ENCODE assay signal across 9 mouse cellular contexts in genomic region chr3:37348221-37349165, GRCm38 (mm10). TPM values are rescaled to one million over a fixed set of nuclear protein-coding genes. Genes with fewer than 3 reads are reported as not detected.
DNase-seq lines count a peak whose midpoint lies in the region; ATAC-seq and TF ChIP-seq lines count a peak whose summit lies in the region.
"Had no signal": no experiment of that assay in that cellular context is flagged by ENCODE, and none has a peak within 500 bp of the region (broad histone marks: within the 10 kb centered on the region; RNA-seq: fewer than 3 reads in every experiment).

TSS of gene Fgf2 (plus strand) at chr3:37348346.

- no peak for TF ChIP-seq CTCF in olfactory bulb, adult 2 months (IDR thresholded peaks at IDR 0.05; ENCODE audit: insufficient read depth, low read depth, low read length)

- peaks cover 4% of the 10 kb centered on the region for H3K27me3 ChIP-seq in kidney, embryonic 14.5 days (ENCODE audit: control insufficient read depth, insufficient read depth, low read length)
- H3K27me3 ChIP-seq in intestine, embryonic 16.5 days (replicated peaks; ENCODE audit: control insufficient read depth, insufficient read depth, low read length) = peaks cover 19% of the 10 kb centered on the region; the same call in 1 of the 2 replicates
- peaks cover 66% of the 10 kb centered on the region for H3K27me3 ChIP-seq in liver, embryonic 13.5 days

- peak within 1 kb of the TSS; percentile 99 for H3K4me2 ChIP-seq in kidney, embryonic 14.5 days (replicated peaks; ENCODE audit: low read depth, low read length)
- H3K4me2 ChIP-seq in intestine, embryonic 16.5 days (ENCODE audit: low read depth, low read length) = peak within 1 kb of the TSS; percentile 97
- H3K4me2 ChIP-seq in liver, embryonic 13.5 days = peak within 1 kb of the TSS; percentile 82

- peak within 1 kb of the TSS; percentile 71 for H3K4me3 ChIP-seq in kidney, embryonic 14.5 days (ENCODE audit: low read length)
- peak within 1 kb of the TSS; percentile 72 for H3K4me3 ChIP-seq in intestine, embryonic 16.5 days (ENCODE audit: low read length)
- peak within 1 kb of the TSS; percentile 64 for H3K4me3 ChIP-seq in liver, embryonic 13.5 days (replicated peaks)
- H3K4me3 ChIP-seq in olfactory bulb, adult 2 months (ENCODE audit: insufficient read depth, low read depth, low read length) = peak within 1 kb of the TSS; percentile 49

- no peaks in the 10 kb centered on the region for H3K9me3 ChIP-seq in kidney, embryonic 14.5 days (ENCODE audit: control insufficient read depth, low read length)
- H3K9me3 ChIP-seq in intestine, embryonic 16.5 days (ENCODE audit: control insufficient read depth, low read length) = no peaks in the 10 kb centered on the region
- no peaks in the 10 kb centered on the region for H3K9me3 ChIP-seq in liver, embryonic 13.5 days (replicated peaks)

- H3K9ac ChIP-seq in kidney, embryonic 14.5 days (ENCODE audit: low read depth, low read length) = peak within 1 kb of the TSS; percentile 72
- H3K9ac ChIP-seq in intestine, embryonic 16.5 days (ENCODE audit: low read depth, low read length) = peak within 1 kb of the TSS; percentile 79
- peak within 1 kb of the TSS; percentile 54 for H3K9ac ChIP-seq in liver, embryonic 13.5 days

- H3K27ac ChIP-seq in kidney, embryonic 14.5 days (ENCODE audit: low read depth, low read length) = no peak within 1 kb of the TSS
- no peak within 1 kb of the TSS for H3K27ac ChIP-seq in intestine, embryonic 16.5 days (ENCODE audit: low read length)
- no peak within 1 kb of the TSS for H3K27ac ChIP-seq in liver, embryonic 13.5 days
- no peak within 1 kb of the TSS for H3K27ac ChIP-seq in olfactory bulb, adult 2 months (ENCODE audit: insufficient read depth, low read depth, low read length)
- H3K27ac ChIP-seq: macrophage had no signal

- WGBS in kidney, embryonic 14.5 days = under 1% methylated on average over 70 of the region's 75 CpGs
- 1% methylated on average over 74 of the region's 75 CpGs for WGBS in intestine, embryonic 16.5 days
- 2% methylated on average over 73 of the region's 75 CpGs for WGBS in liver, embryonic 13.5 days (ENCODE audit: insufficient replicate concordance)
- under 1% methylated on average over 75 of the region's 75 CpGs for WGBS in olfactory bulb, adult 2 months

- DNase-seq in kidney, adult 11 months = no peak
- peak; percentile 52 for DNase-seq in embryo, embryonic 11 days
- DNase-seq in heart, adult 18-20 months = peak; percentile 71 to 80
- DNase-seq in liver, embryonic 13.5 days = no peak
- DNase-seq in urinary bladder, postnatal 36 days (ENCODE audit: low spot score in 2 of 2) = peak; percentile 23 to 62

- no peaks in the 10 kb centered on the region for H3K36me3 ChIP-seq in kidney, embryonic 14.5 days (ENCODE audit: control insufficient read depth, insufficient read depth, low read length)
- H3K36me3 ChIP-seq in intestine, embryonic 16.5 days (ENCODE audit: control insufficient read depth, insufficient read depth, low read length) = no peaks in the 10 kb centered on the region
- no peaks in the 10 kb centered on the region for H3K36me3 ChIP-seq in liver, embryonic 13.5 days

- peaks cover 12% of the 10 kb centered on the region; the same call in 1 of the 2 replicates for H3K4me1 ChIP-seq in kidney, embryonic 14.5 days (ENCODE audit: control insufficient read depth, insufficient read depth, low read length)
- H3K4me1 ChIP-seq in intestine, embryonic 16.5 days (ENCODE audit: control insufficient read depth, insufficient read depth, low read length) = peaks cover 12% of the 10 kb centered on the region
- H3K4me1 ChIP-seq in liver, embryonic 13.5 days (replicated peaks) = peaks cover 31% of the 10 kb centered on the region
- peaks cover 10% of the 10 kb centered on the region; the same call in 1 of the 2 replicates for H3K4me1 ChIP-seq in olfactory bulb, adult 2 months (ENCODE audit: control insufficient read depth, insufficient read depth, low read length)

- TF ChIP-seq POLR2A in olfactory bulb, adult 2 months (IDR thresholded peaks at IDR 0.05; ENCODE audit: insufficient read depth, low read depth, low read length) = no peak

- peak; percentile 75 for ATAC-seq in kidney, embryonic 14.5 days (ENCODE audit: low FRiP score, low TSS enrichment)
- peak; percentile 76 for ATAC-seq in intestine, embryonic 16.5 days
- ATAC-seq in liver, embryonic 13.5 days (ENCODE audit: low read depth) = no peak

RNA-seq across cellular contexts. Expression of gene Fgf2, which starts in this region (rescaled TPM):
- 1.4 and 2.2 TPM in 2 replicates for polyA plus RNA-seq in kidney, embryonic 14.5 days (2014; fragmentation: Nextera tagmentation; extraction: Ambion mirVana)
- 10 to 100 TPM in 1 of 2 experiments, 1 to 10 TPM in 1; 5.3 to 12.0 TPM for total RNA-seq in heart, adult 18-20 months (2021)
- 2.1 and 2.5 TPM in 2 replicates for polyA plus RNA-seq in intestine, embryonic 16.5 days (2015; fragmentation: Nextera tagmentation; extraction: Ambion mirVana)
- 0.10 and 0.13 TPM in 2 replicates for polyA plus RNA-seq in liver, embryonic 13.5 days (2015; fragmentation: Nextera tagmentation; extraction: Ambion mirVana)
- not detected in 2 replicates for polyA plus RNA-seq in olfactory bulb, adult 2 months (2012; ENCODE audit: insufficient read depth, insufficient read length, low replicate concordance, missing spikeins)
- polyA plus RNA-seq: macrophage had no signal

Comparison
In these comparisons a context has a peak if more than half of its experiments do, and no peak if none do; other contexts are left out.
1. DNase-seq: peak in embryo, embryonic 11 days (single experiment), heart, adult 18-20 months (2 of 2) and urinary bladder, postnatal 36 days (2 of 2); none in kidney, adult 11 months (single experiment) and liver, embryonic 13.5 days (single experiment).
2. Peak in every context shown above with its lines, with median percentiles within 50 percentile points of each other: H3K4me2 ChIP-seq, H3K4me3 ChIP-seq and H3K9ac ChIP-seq.